Mouse (Mus musculus) skeletal muscle tissue, postnatal 0 days (tissue): ENCODE measurements around the gene Gm14410. TPM values are rescaled to one million over a fixed set of nuclear protein-coding genes. Genes with fewer than 3 reads are reported as not detected.

Experiments
- polyA plus RNA-seq: library from polyadenylated mRNA; unstranded; fragments of >200 nt; fragmentation: Nextera tagmentation; extraction: Ambion mirVana; gene quantifications from 2 replicates; pipeline ENCODE4 v1.2.1, GENCODE M21; 2015

Gene Gm14410
- 11.7 and 15.7 TPM in 2 replicates for polyA plus RNA-seq

GRCm38 (mm10) chr2:177206341-177206740 is at the start of gene Gm14410:
Gm14410 (minus strand) TSS chr2:177206421.

Other genes with a start within 250 kb of the Gm14410 start
- gene Gm14419, start 205.5 kb downstream of the Gm14410 start, polyA plus RNA-seq, result 5.0 and 5.9 TPM in 2 replicates
- not detected in 2 replicates for gene Gm14401, start 132.1 kb downstream of the Gm14410 start, polyA plus RNA-seq
- not detected in 2 replicates for gene Gm14409, start 60.6 kb upstream of the Gm14410 start, polyA plus RNA-seq
- 0.09 TPM in 2 replicates for gene Gm14412, start 117.9 kb upstream of the Gm14410 start, polyA plus RNA-seq
- 1.8 and 2.7 TPM in 2 replicates for gene Gm14418, start 191.9 kb upstream of the Gm14410 start, polyA plus RNA-seq